Mouse (Mus musculus) cerebellum, adult 2 months (tissue): ENCODE results near the gene Klf3. TPM values are rescaled to one million over a fixed set of nuclear protein-coding genes. Genes with fewer than 3 reads are reported as not detected.

Experiments used
- DNase-seq, 2 experiments: peaks; one replicate each; pipeline ENCODE4 v3.0.0; 2021
- H3K27ac ChIP-seq: fragments of 200-500 bp; 2 replicates; pipeline ENCODE4 v1.5.1; 2012; ENCODE audit warnings: low read length, control low read depth, inconsistent platforms; ENCODE audit not compliant: insufficient read depth
- H3K27me3 ChIP-seq: fragments of 200-500 bp; 2 replicates; pipeline ENCODE4 v1.6.1; 2012; ENCODE audit warnings: inconsistent platforms, mild to moderate bottlenecking, low read length, moderate library complexity; ENCODE audit not compliant: control insufficient read depth, insufficient read depth
- H3K4me1 ChIP-seq: fragments of 200-500 bp; 2 replicates; pipeline ENCODE4 v1.6.1; 2011; ENCODE audit warnings: low read length; ENCODE audit not compliant: control insufficient read depth, insufficient read depth
- H3K4me3 ChIP-seq: fragments of 200-500 bp; replicated peaks from 2 replicates; pipeline ENCODE3; 2011; ENCODE audit warnings: mild to moderate bottlenecking, low read depth, low read length, control low read depth; ENCODE audit not compliant: insufficient read depth
- CTCF ChIP-seq: fragments of 200-500 bp; IDR thresholded peaks from 2 replicates; pipeline ENCODE4 v1.5.1; 2011; ENCODE audit warnings: low read depth, mild to moderate bottlenecking, control low read depth, low read length, moderate library complexity, borderline replicate concordance; ENCODE audit not compliant: insufficient read depth
- POLR2A ChIP-seq: fragments of 200-500 bp; IDR thresholded peaks from 2 replicates; pipeline ENCODE4 v1.6.1; 2011; ENCODE audit warnings: low read length, control low read depth, borderline replicate concordance; ENCODE audit not compliant: insufficient read depth
- WGBS: fragments of 180-500 bp; shearing (Covaris S2); methylation state at CpG from one replicate; pipeline ENCODE4 v1.1.7; 2018; 5-methylcytosine and 5-hydroxymethylcytosine counted together
- polyA plus RNA-seq: library from polyadenylated mRNA; depleted of rRNA; stranded (reverse); fragments of >200 nt; gene quantifications from 2 replicates; pipeline ENCODE4 v1.2.3, GENCODE M21; 2012

The Klf3 gene
- polyA plus RNA-seq, 1 experiment: 16.4 TPM

- 92% methylated on average over 9 of the region's 9 CpGs for WGBS
- Histone ChIP-seq H3K27ac (no peak overlapping the region), H3K4me1 (no peaks in the 10 kb centered on the region), H3K27me3 (no peaks in the 10 kb centered on the region), H3K4me3 (no peak overlapping the region)
- no peak for TF ChIP-seq POLR2A
- TF ChIP-seq CTCF: no peak
- no peak for DNase-seq
These were observed 25.1 kb downstream of the Klf3 start for GRCm38 (mm10) chr5:64828314-64828713.

GRCm38 (mm10) chr5:64829606-64830005, 26.4 kb downstream of the Klf3 start:
- no peak for DNase-seq
- H3K27ac ChIP-seq: no peak overlapping the region
- TF ChIP-seq POLR2A (no peak), CTCF (no peak)
- H3K27me3 ChIP-seq: no peaks in the 10 kb centered on the region
- no peak overlapping the region for H3K4me3 ChIP-seq
- 93% methylated on average over 10 of the region's 10 CpGs for WGBS
- H3K4me1 ChIP-seq: no peaks in the 10 kb centered on the region

- Histone ChIP-seq H3K27me3 (no peaks in the 10 kb centered on the region), H3K27ac (no peak overlapping the region), H3K4me3 (no peak overlapping the region), H3K4me1 (no peaks in the 10 kb centered on the region)
- TF ChIP-seq CTCF (no peak), POLR2A (no peak)
- 91% methylated on average over 3 of the region's 3 CpGs for WGBS
- DNase-seq: no peak
These were observed 27.6 kb downstream of the Klf3 start for GRCm38 (mm10) chr5:64830773-64831172.

GRCm38 (mm10) chr5:64833410-64833809, 30.2 kb downstream of the Klf3 start:
- no peak overlapping the region for H3K27ac ChIP-seq
- DNase-seq: no peak
- H3K4me3 ChIP-seq: no peak overlapping the region
- H3K27me3 ChIP-seq: no peaks in the 10 kb centered on the region
- TF ChIP-seq CTCF: no peak
- TF ChIP-seq POLR2A: no peak
- H3K4me1 ChIP-seq: no peaks in the 10 kb centered on the region

GRCm38 (mm10) chr5:64834213-64834612, 31.0 kb downstream of the Klf3 start:
- H3K4me1 ChIP-seq: no peaks in the 10 kb centered on the region
- no peak overlapping the region for H3K27ac ChIP-seq
- H3K27me3 ChIP-seq: no peaks in the 10 kb centered on the region
- no peak for TF ChIP-seq CTCF
- TF ChIP-seq POLR2A: no peak
- no peak overlapping the region for H3K4me3 ChIP-seq
- WGBS: 71% methylated on average over 1 of the region's 1 CpGs
- no peak for DNase-seq

- DNase-seq: no peak
- H3K4me3 ChIP-seq: no peak overlapping the region
- WGBS: 90% methylated on average over 4 of the region's 4 CpGs
- H3K27me3 ChIP-seq: no peaks in the 10 kb centered on the region
- no peak overlapping the region for H3K27ac ChIP-seq
- H3K4me1 ChIP-seq: no peaks in the 10 kb centered on the region
- TF ChIP-seq CTCF: no peak
- TF ChIP-seq POLR2A: no peak
These were observed 32.1 kb downstream of the Klf3 start for GRCm38 (mm10) chr5:64835295-64835694.

- H3K4me1 ChIP-seq: no peaks in the 10 kb centered on the region
- 76% methylated on average over 6 of the region's 6 CpGs for WGBS
These were observed 35.9 kb downstream of the Klf3 start for GRCm38 (mm10) chr5:64839016-64839599.

GRCm38 (mm10) chr5:64840087-64840486, 36.9 kb downstream of the Klf3 start:
- no peak overlapping the region for H3K27ac ChIP-seq
- H3K27me3 ChIP-seq: no peaks in the 10 kb centered on the region
- DNase-seq: no peak
- no peaks in the 10 kb centered on the region for H3K4me1 ChIP-seq
- 9% methylated on average over 1 of the region's 1 CpGs for WGBS
- H3K4me3 ChIP-seq: no peak overlapping the region
- TF ChIP-seq CTCF: no peak
- TF ChIP-seq POLR2A: no peak

More at GRCm38 (mm10) chr5:64839016-64839599, 35.9 kb downstream of the Klf3 start:
- no peaks in the 10 kb centered on the region for H3K27me3 ChIP-seq
- no peak overlapping the region for H3K27ac ChIP-seq
- TF ChIP-seq CTCF (no peak), POLR2A (no peak)
- no peak overlapping the region for H3K4me3 ChIP-seq
- DNase-seq: no peak
